Mouse (Mus musculus): ENCODE measurements around the gene Pnliprp2.

DNA sequence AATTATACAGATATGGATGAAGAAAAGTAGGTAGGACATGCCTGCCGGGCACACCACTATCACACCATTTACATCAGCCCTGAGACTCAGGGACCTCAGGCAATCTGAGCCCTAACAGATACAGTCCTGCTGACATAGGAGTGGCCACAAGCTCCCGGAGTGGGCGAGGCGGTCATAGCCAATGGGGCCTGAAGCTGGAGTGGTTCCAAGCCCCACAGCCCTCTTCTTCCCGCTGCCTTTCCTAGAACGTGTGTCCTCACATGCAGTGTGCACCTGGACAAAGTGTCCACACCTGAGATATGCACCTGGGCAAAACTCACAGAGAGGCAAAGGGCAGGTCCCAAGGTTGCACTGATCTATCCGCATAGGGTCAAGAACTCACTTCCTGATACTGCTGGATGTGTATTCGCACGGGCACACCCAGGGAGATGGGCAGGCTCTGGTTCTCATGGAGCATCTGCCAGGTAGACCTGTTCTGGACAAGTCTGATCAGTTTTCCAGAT lies 12.0 kb upstream of the Pnliprp2 start:
- TF ChIP-seq CTCF (IDR thresholded peaks at IDR 0.05; ENCODE audit: low read depth, low read length) (no peak), POLR2A (IDR thresholded peaks at IDR 0.05; ENCODE audit: borderline replicate concordance, low read depth, low read length) (no peak)
